Mouse (Mus musculus) embryo, embryonic 11.5 days (tissue): Measurements from ENCODE around the gene Fthl17a.

Experiments
- DNase-seq: peaks from one replicate; pipeline ENCODE4 v3.0.0-alpha.2; 2012; ENCODE audit warnings: low read depth, low spot score

The Fthl17a gene

GRCm38 (mm10) chrX:85249379-85249778 is at the start of gene Fthl17a:
Fthl17a (plus strand) TSS chrX:85249679.
- DNase-seq = no peak

- no peak for DNase-seq
Measured at GRCm38 (mm10) chrX:85207001-85207400, 42.5 kb upstream of the Fthl17a start.

GRCm38 (mm10) chrX:85226883-85227282 is 22.6 kb upstream of the Fthl17a start:
- DNase-seq = no peak

- no peak for DNase-seq
Measured at GRCm38 (mm10) chrX:85271821-85272220, 22.3 kb downstream of the Fthl17a start.

- DNase-seq = no peak
Measured at GRCm38 (mm10) chrX:85272296-85272695, 22.8 kb downstream of the Fthl17a start.

- no peak for DNase-seq
Measured at GRCm38 (mm10) chrX:85289846-85290245, 40.4 kb downstream of the Fthl17a start.

- DNase-seq = no peak
Measured at GRCm38 (mm10) chrX:85292781-85293180, 43.3 kb downstream of the Fthl17a start.

GRCm38 (mm10) chrX:85294001-85294400 is 44.5 kb downstream of the Fthl17a start:
- no peak for DNase-seq

GRCm38 (mm10) chrX:85304674-85305073 is 55.2 kb downstream of the Fthl17a start:
- DNase-seq = no peak

- DNase-seq = no peak
Measured at GRCm38 (mm10) chrX:85318576-85318975, 69.1 kb downstream of the Fthl17a start.

GRCm38 (mm10) chrX:85319193-85319592 is 69.7 kb downstream of the Fthl17a start:
- no peak for DNase-seq
